Mouse (Mus musculus): Measurements from ENCODE around the gene Klk5.

The Klk5 gene

GRCm38 (mm10) chr7:43876444-43876843 is 34.7 kb downstream of the Klk5 start:
- DNase-seq (ENCODE audit: extremely low read depth, low read depth) = no peak

DNA sequence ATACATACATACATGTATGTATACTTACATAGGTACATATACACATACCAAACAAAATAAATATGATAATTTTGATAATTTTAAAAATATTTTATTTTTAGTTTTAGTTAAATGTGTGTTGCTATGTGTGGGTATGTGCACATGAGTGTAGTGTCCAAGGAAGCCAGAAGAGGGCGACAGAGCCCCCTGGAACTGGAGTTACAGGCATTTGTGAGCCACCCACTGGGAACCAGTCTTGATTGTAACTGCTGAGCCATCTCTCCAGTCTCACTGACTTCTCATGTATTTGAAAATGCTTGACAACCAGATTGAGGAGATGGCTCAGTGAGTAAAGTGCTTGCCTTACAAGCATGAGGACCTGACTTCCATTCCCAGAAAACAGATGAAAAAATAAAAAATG is 36.5 kb downstream of the Klk5 start:
- DNase-seq (ENCODE audit: extremely low read depth, low read depth) = no peak

GRCm38 (mm10) chr7:43880912-43881311 is 39.1 kb downstream of the Klk5 start, which contains the start of gene Klk4:
Klk4 (plus strand) TSS chr7:43881160.
- DNase-seq (ENCODE audit: extremely low read depth, low read depth) = no peak

DNA sequence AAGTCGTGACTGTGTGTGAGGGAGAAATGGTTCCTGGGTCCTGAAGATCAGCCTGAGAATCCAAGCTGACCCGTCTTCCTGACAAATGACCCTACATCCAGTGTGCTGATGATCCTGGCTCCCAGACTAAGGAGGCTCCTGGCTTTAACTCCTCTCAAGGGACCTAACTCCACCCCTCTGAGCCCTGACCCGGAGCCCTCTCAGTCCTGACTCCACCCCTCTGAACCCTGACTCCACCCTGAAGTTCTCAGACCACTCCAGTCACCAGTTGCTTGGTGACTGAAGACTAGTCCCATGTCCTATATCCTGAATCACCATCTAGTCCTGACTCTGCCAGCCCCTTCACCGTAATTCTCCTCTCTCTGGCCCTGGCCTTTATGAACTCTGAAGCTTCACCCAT is 40.6 kb downstream of the Klk5 start:
- DNase-seq (ENCODE audit: extremely low read depth, low read depth) = no peak

DNA sequence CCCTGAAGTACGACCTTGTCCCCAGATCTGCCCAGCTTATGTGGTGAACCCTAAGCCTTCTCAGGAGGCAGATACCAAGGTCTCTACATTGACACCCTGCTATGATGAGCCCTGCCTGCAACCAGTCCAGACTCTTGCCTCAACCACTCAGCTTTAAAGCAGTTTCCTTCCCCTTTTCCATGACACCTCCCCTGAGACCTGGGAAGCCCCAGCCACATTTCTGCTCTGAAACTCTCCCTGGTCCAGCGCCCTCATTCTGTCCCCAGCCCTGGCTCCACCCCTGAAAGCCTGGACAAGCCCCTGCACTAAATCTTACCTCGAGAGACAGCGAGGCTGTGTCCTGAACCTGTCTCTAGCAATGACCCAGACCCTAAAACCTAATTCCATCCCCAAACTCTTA is 41.0 kb downstream of the Klk5 start:
- no peak for DNase-seq (ENCODE audit: extremely low read depth, low read depth)

GRCm38 (mm10) chr7:43883547-43883946 is 41.8 kb downstream of the Klk5 start:
- no peak for DNase-seq (ENCODE audit: extremely low read depth, low read depth)

DNA sequence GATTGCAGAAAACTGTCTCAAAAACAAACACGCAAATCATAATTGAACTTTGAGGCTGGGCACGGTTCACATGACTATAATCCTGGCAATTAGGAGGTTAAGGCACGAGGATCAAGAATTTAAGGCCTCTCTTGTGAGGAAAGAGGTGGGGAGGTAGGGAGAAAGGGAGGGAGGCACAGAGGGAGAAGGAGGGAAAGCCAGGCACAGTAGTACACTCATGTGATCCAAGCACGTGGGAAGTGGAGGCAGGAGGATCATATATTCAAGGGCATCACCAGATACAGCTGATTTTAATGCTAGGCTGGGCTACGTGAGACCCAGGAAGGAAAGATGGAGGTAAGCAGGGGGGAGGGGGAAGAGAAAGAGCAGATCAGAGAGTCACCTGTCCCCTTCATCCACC is 49.6 kb downstream of the Klk5 start:
- DNase-seq (ENCODE audit: extremely low read depth, low read depth) = no peak

GRCm38 (mm10) chr7:43891788-43892187 is 50.0 kb downstream of the Klk5 start:
- DNase-seq (ENCODE audit: extremely low read depth, low read depth) = no peak

- no peak for DNase-seq (ENCODE audit: extremely low read depth, low read depth)
Measured at GRCm38 (mm10) chr7:43894836-43895235, 53.1 kb downstream of the Klk5 start.
